Mouse (Mus musculus) G1E (cell line): ENCODE measurements around the gene Slc13a4.

Experiments used
- CTCF ChIP-seq: IDR thresholded peaks from 2 replicates; pipeline ENCODE4 v1.5.1; 2012; ENCODE audit warnings: low read depth, low read length, inconsistent platforms, mixed read lengths
- GATA1 ChIP-seq: IDR thresholded peaks from 2 replicates; pipeline ENCODE4 v1.6.1; 2012; ENCODE audit warnings: borderline replicate concordance, low read length, inconsistent platforms, mixed read lengths
- GATA2 ChIP-seq: IDR thresholded peaks from 2 replicates; pipeline ENCODE4 v1.6.1; 2012; ENCODE audit warnings: low read depth, low read length, inconsistent platforms, borderline replicate concordance
- POLR2AphosphoS5 ChIP-seq: IDR thresholded peaks from 2 replicates; pipeline ENCODE4 v1.6.1; 2012; ENCODE audit warnings: low read depth, low read length, inconsistent platforms; ENCODE audit not compliant: insufficient replicate concordance
- TAL1 ChIP-seq: conservative IDR thresholded peaks from 2 replicates; pipeline ENCODE4 v1.6.1; 2012; ENCODE audit warnings: low read depth, low read length, inconsistent platforms, mixed read lengths

DNA sequence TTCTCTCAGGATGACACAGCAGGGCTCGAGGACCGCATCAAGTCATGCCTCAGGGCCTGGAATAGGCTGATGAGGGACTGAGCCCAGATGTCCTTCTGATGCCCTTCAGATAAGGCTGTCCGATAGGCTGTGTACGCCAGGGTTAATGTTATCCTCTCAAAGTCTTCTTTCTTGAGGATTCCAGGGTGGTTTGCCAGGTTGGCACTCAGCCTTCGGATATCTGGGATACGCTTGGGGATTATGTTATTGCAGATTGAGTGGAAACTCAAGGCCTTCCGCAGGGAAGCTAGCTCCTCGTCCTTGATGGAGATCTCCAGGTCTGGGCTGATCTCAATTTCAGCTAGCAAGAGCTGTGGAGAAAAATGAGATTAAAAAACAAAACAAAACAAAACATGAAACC lies 5.6 kb upstream of the Slc13a4 start:
- no peak for TF ChIP-seq CTCF
- TF ChIP-seq GATA1 = no peak
- no peak for TF ChIP-seq TAL1
- TF ChIP-seq POLR2AphosphoS5 = no peak
- no peak for TF ChIP-seq GATA2
